Mouse (Mus musculus): ENCODE data around the gene Dolpp1. TPM values are rescaled to one million over a fixed set of nuclear protein-coding genes. Genes with fewer than 3 reads are reported as not detected.

The Dolpp1 gene
- polyA plus RNA-seq, 1 experiment from 2014 or later, result 16.8 TPM

GRCm38 (mm10) chr2:30392577-30393369, 719 bp downstream of the Dolpp1 start:
- 1% methylated on average over 54 of the region's 54 CpGs for WGBS
- H3K9ac ChIP-seq (ENCODE audit: low read length), result peak overlapping the region; percentile 83
- H3K4me2 ChIP-seq (ENCODE audit: low read length), result peak overlapping the region; percentile 92
- ATAC-seq (ENCODE audit: insufficient number of reproducible peaks, insufficient read depth, low FRiP score, low read depth), result peak; percentile 68
- H3K9me3 ChIP-seq (ENCODE audit: control insufficient read depth, low read length), result no peaks in the 10 kb centered on the region
- H3K4me1 ChIP-seq (ENCODE audit: control insufficient read depth in 2 of 2, insufficient read depth in 2 of 2, low read length in 2 of 2), result peaks cover 5 to 14% of the 10 kb centered on the region in 2 experiments
- H3K4me3 ChIP-seq (ENCODE audit: control insufficient read depth in 1 of 2, insufficient read depth in 1 of 2, low read depth in 1 of 2, low read length in 2 of 2), result peak overlapping the region; percentile 88 to 91
- H3K27ac ChIP-seq (replicated peaks in 1 of 2; ENCODE audit: control insufficient read depth in 1 of 2, insufficient read depth in 1 of 2, low read depth in 2 of 2, low read length in 2 of 2), result peak overlapping the region; percentile 77 to 89
- H3K27me3 ChIP-seq (ENCODE audit: control insufficient read depth, insufficient read depth, low read length), result no peaks in the 10 kb centered on the region
- H3K36me3 ChIP-seq (ENCODE audit: control insufficient read depth, insufficient read depth, low read length), result peaks cover 29% of the 10 kb centered on the region

- peak overlapping the region; percentile 83 for H3K9ac ChIP-seq (ENCODE audit: low read length)
- peaks cover 35% of the 10 kb centered on the region for H3K36me3 ChIP-seq (ENCODE audit: control insufficient read depth, insufficient read depth, low read length)
- H3K4me2 ChIP-seq (ENCODE audit: low read length), result peak overlapping the region; percentile 92
- no peak for ATAC-seq (ENCODE audit: insufficient number of reproducible peaks, insufficient read depth, low FRiP score, low read depth)
- peaks cover 5 to 14% of the 10 kb centered on the region in 2 experiments for H3K4me1 ChIP-seq (ENCODE audit: control insufficient read depth in 2 of 2, insufficient read depth in 2 of 2, low read length in 2 of 2)
- H3K27me3 ChIP-seq (ENCODE audit: control insufficient read depth, insufficient read depth, low read length), result no peaks in the 10 kb centered on the region
- WGBS, result 32% methylated on average over 1 of the region's 1 CpGs
- H3K27ac ChIP-seq (replicated peaks in 1 of 2; ENCODE audit: control insufficient read depth in 1 of 2, insufficient read depth in 1 of 2, low read depth in 2 of 2, low read length in 2 of 2), result peak overlapping the region; percentile 77 to 89; a peak in 2 of 4 replicates
- H3K4me3 ChIP-seq (ENCODE audit: control insufficient read depth in 1 of 2, insufficient read depth in 1 of 2, low read depth in 1 of 2, low read length in 2 of 2), result peak overlapping the region; percentile 88 to 91
- H3K9me3 ChIP-seq (ENCODE audit: control insufficient read depth, low read length), result no peaks in the 10 kb centered on the region
Observed at GRCm38 (mm10) chr2:30393370-30393656, 1.3 kb downstream of the Dolpp1 start.

- H3K36me3 ChIP-seq (ENCODE audit: control insufficient read depth, insufficient read depth, low read length), result peaks cover 58% of the 10 kb centered on the region
- H3K27me3 ChIP-seq (ENCODE audit: control insufficient read depth, insufficient read depth, low read length), result no peaks in the 10 kb centered on the region
- H3K9ac ChIP-seq (ENCODE audit: low read length), result no peak overlapping the region
- H3K4me3 ChIP-seq (ENCODE audit: control insufficient read depth in 1 of 2, insufficient read depth in 1 of 2, low read depth in 1 of 2, low read length in 2 of 2), result no peak overlapping the region
- no peak overlapping the region for H3K4me2 ChIP-seq (ENCODE audit: low read length)
- no peak overlapping the region for H3K27ac ChIP-seq (replicated peaks in 1 of 2; ENCODE audit: control insufficient read depth in 1 of 2, insufficient read depth in 1 of 2, low read depth in 2 of 2, low read length in 2 of 2)
- no peaks in the 10 kb centered on the region for H3K9me3 ChIP-seq (ENCODE audit: control insufficient read depth, low read length)
- ATAC-seq (ENCODE audit: insufficient number of reproducible peaks, insufficient read depth, low FRiP score, low read depth), result no peak
- H3K4me1 ChIP-seq (ENCODE audit: control insufficient read depth in 2 of 2, insufficient read depth in 2 of 2, low read length in 2 of 2), result peaks cover 7 to 23% of the 10 kb centered on the region in 2 experiments
- WGBS, result 90% methylated on average over 7 of the region's 7 CpGs
Observed at GRCm38 (mm10) chr2:30395757-30396156, 3.7 kb downstream of the Dolpp1 start.

GRCm38 (mm10) chr2:30396246-30396645, 4.2 kb downstream of the Dolpp1 start:
- Histone ChIP-seq H3K9me3 (ENCODE audit: control insufficient read depth, low read length) (no peaks in the 10 kb centered on the region), H3K4me3 (ENCODE audit: control insufficient read depth in 1 of 2, insufficient read depth in 1 of 2, low read depth in 1 of 2, low read length in 2 of 2) (no peak overlapping the region), H3K4me2 (ENCODE audit: low read length) (no peak overlapping the region), H3K9ac (ENCODE audit: low read length) (no peak overlapping the region), H3K27ac (replicated peaks in 1 of 2; ENCODE audit: control insufficient read depth in 1 of 2, insufficient read depth in 1 of 2, low read depth in 2 of 2, low read length in 2 of 2) (no peak overlapping the region), H3K4me1 (ENCODE audit: control insufficient read depth in 2 of 2, insufficient read depth in 2 of 2, low read length in 2 of 2) (peaks cover 7 to 23% of the 10 kb centered on the region in 2 experiments), H3K36me3 (ENCODE audit: control insufficient read depth, insufficient read depth, low read length) (peaks cover 63% of the 10 kb centered on the region), H3K27me3 (ENCODE audit: control insufficient read depth, insufficient read depth, low read length) (no peaks in the 10 kb centered on the region)
- ATAC-seq (ENCODE audit: insufficient number of reproducible peaks, insufficient read depth, low FRiP score, low read depth), result no peak
- 82% methylated on average over 7 of the region's 7 CpGs for WGBS

- Histone ChIP-seq H3K4me1 (ENCODE audit: control insufficient read depth in 2 of 2, insufficient read depth in 2 of 2, low read length in 2 of 2) (peaks cover 5 to 22% of the 10 kb centered on the region in 2 experiments), H3K27me3 (ENCODE audit: control insufficient read depth, insufficient read depth, low read length) (no peaks in the 10 kb centered on the region), H3K9ac (ENCODE audit: low read length) (no peak overlapping the region), H3K4me3 (ENCODE audit: control insufficient read depth in 1 of 2, insufficient read depth in 1 of 2, low read depth in 1 of 2, low read length in 2 of 2) (no peak overlapping the region), H3K9me3 (ENCODE audit: control insufficient read depth, low read length) (no peaks in the 10 kb centered on the region), H3K27ac (replicated peaks in 1 of 2; ENCODE audit: control insufficient read depth in 1 of 2, insufficient read depth in 1 of 2, low read depth in 2 of 2, low read length in 2 of 2) (no peak overlapping the region), H3K36me3 (ENCODE audit: control insufficient read depth, insufficient read depth, low read length) (peaks cover 81% of the 10 kb centered on the region), H3K4me2 (ENCODE audit: low read length) (no peak overlapping the region)
- WGBS, result 84% methylated on average over 10 of the region's 10 CpGs
- ATAC-seq (ENCODE audit: insufficient number of reproducible peaks, insufficient read depth, low FRiP score, low read depth), result no peak
Observed at GRCm38 (mm10) chr2:30397986-30398512, 6.0 kb downstream of the Dolpp1 start.

- Histone ChIP-seq H3K4me3 (ENCODE audit: control insufficient read depth in 1 of 2, insufficient read depth in 1 of 2, low read depth in 1 of 2, low read length in 2 of 2) (no peak overlapping the region), H3K9me3 (ENCODE audit: control insufficient read depth, low read length) (no peaks in the 10 kb centered on the region), H3K4me2 (ENCODE audit: low read length) (no peak overlapping the region), H3K36me3 (ENCODE audit: control insufficient read depth, insufficient read depth, low read length) (peaks cover 90% of the 10 kb centered on the region), H3K4me1 (ENCODE audit: control insufficient read depth in 2 of 2, insufficient read depth in 2 of 2, low read length in 2 of 2) (peaks cover 2 to 10% of the 10 kb centered on the region in 2 experiments; a peak in 2 of 4 replicates), H3K27ac (replicated peaks in 1 of 2; ENCODE audit: control insufficient read depth in 1 of 2, insufficient read depth in 1 of 2, low read depth in 2 of 2, low read length in 2 of 2) (peak overlapping the region in 1 of 2 experiments; percentile 37; a peak in 1 of 4 replicates), H3K9ac (ENCODE audit: low read length) (peak overlapping the region; percentile 11; the same call in 1 of the 2 replicates), H3K27me3 (ENCODE audit: control insufficient read depth, insufficient read depth, low read length) (no peaks in the 10 kb centered on the region)
- 61% methylated on average over 20 of the region's 20 CpGs for WGBS
- no peak; the same call in 1 of the 2 replicates for ATAC-seq (ENCODE audit: insufficient number of reproducible peaks, insufficient read depth, low FRiP score, low read depth)
Observed at GRCm38 (mm10) chr2:30399191-30400171, 7.4 kb downstream of the Dolpp1 start.

GRCm38 (mm10) chr2:30401581-30401980, 9.5 kb downstream of the Dolpp1 start:
- H3K4me2 ChIP-seq (ENCODE audit: low read length), result no peak overlapping the region
- H3K36me3 ChIP-seq (ENCODE audit: control insufficient read depth, insufficient read depth, low read length), result peaks cover 99% of the 10 kb centered on the region
- no peaks in the 10 kb centered on the region for H3K27me3 ChIP-seq (ENCODE audit: control insufficient read depth, insufficient read depth, low read length)
- peaks cover 2 to 10% of the 10 kb centered on the region in 2 experiments; a peak in 2 of 4 replicates for H3K4me1 ChIP-seq (ENCODE audit: control insufficient read depth in 2 of 2, insufficient read depth in 2 of 2, low read length in 2 of 2)
- no peak overlapping the region for H3K9ac ChIP-seq (ENCODE audit: low read length)
- H3K27ac ChIP-seq (replicated peaks in 1 of 2; ENCODE audit: control insufficient read depth in 1 of 2, insufficient read depth in 1 of 2, low read depth in 2 of 2, low read length in 2 of 2), result no peak overlapping the region
- 67% methylated on average over 1 of the region's 1 CpGs for WGBS
- no peaks in the 10 kb centered on the region for H3K9me3 ChIP-seq (ENCODE audit: control insufficient read depth, low read length)
- no peak for ATAC-seq (ENCODE audit: insufficient number of reproducible peaks, insufficient read depth, low FRiP score, low read depth)
- H3K4me3 ChIP-seq (ENCODE audit: control insufficient read depth in 1 of 2, insufficient read depth in 1 of 2, low read depth in 1 of 2, low read length in 2 of 2), result no peak overlapping the region

Measured in heart, embryonic 14.5 days (tissue).